Mouse (Mus musculus) neural tube, embryonic 13.5 days (tissue): ENCODE measurements around the gene Spon1. TPM values are rescaled to one million over a fixed set of nuclear protein-coding genes. Genes with fewer than 3 reads are reported as not detected.

Experiments used
- ATAC-seq: fragments of 200-750 bp; cut with Nextera tagmentation; 2 replicates; pipeline ENCODE4 v1.8.0; 2017; ENCODE audit warnings: low read depth, mild to moderate bottlenecking, moderate TSS enrichment, moderate library complexity
- H3K27ac ChIP-seq: fragments of 300-500 bp; sonication (generic); replicated peaks from 2 replicates; pipeline ENCODE4 v1.5.1; 2015; ENCODE audit warnings: moderate library complexity, mild to moderate bottlenecking, inconsistent platforms
- H3K27me3 ChIP-seq: fragments of 300-500 bp; sonication (generic); 2 replicates; pipeline ENCODE4 v1.6.1; 2015; ENCODE audit warnings: mild to moderate bottlenecking, inconsistent platforms
- H3K36me3 ChIP-seq: fragments of 300-500 bp; sonication (generic); 2 replicates; pipeline ENCODE4 v1.6.1; 2015; ENCODE audit warnings: mild to moderate bottlenecking, inconsistent platforms
- H3K4me1 ChIP-seq: fragments of 300-500 bp; sonication (generic); replicated peaks from 2 replicates; pipeline ENCODE4 v1.6.1; 2015; ENCODE audit warnings: inconsistent platforms
- H3K4me2 ChIP-seq: fragments of 300-500 bp; sonication (generic); 2 replicates; pipeline ENCODE4 v1.6.1; 2015; ENCODE audit warnings: inconsistent platforms, mild to moderate bottlenecking, moderate library complexity
- H3K4me3 ChIP-seq: fragments of 300-500 bp; sonication (generic); 2 replicates; pipeline ENCODE4 v1.5.1; 2015; ENCODE audit warnings: mild to moderate bottlenecking, inconsistent platforms
- H3K9ac ChIP-seq: fragments of 300-500 bp; sonication (generic); 2 replicates; pipeline ENCODE4 v1.6.1; 2015; ENCODE audit warnings: moderate library complexity, mild to moderate bottlenecking, inconsistent platforms
- H3K9me3 ChIP-seq: fragments of 300-500 bp; sonication (generic); 2 replicates; pipeline ENCODE4 v1.6.1; 2016; ENCODE audit warnings: inconsistent platforms
- WGBS: fragments of 180-500 bp; shearing (Covaris S2); methylation state at CpG from one replicate; pipeline ENCODE4 v1.1.7; 2015; 5-methylcytosine and 5-hydroxymethylcytosine counted together
- polyA plus RNA-seq: library from polyadenylated mRNA; unstranded; fragments of >200 nt; fragmentation: Nextera tagmentation; extraction: Ambion mirVana; gene quantifications from 2 replicates; pipeline ENCODE4 v1.2.1, GENCODE M21; 2015

Gene Spon1
- 81.6 and 93.0 TPM in 2 replicates for polyA plus RNA-seq

- Histone ChIP-seq H3K27ac (peak within 1 kb of the TSS; percentile 66; the same call in 1 of the 2 replicates), H3K4me2 (peak within 1 kb of the TSS; percentile 96), H3K4me3 (peak within 1 kb of the TSS; percentile 58), H3K27me3 (peaks cover 62% of the 10 kb centered on the region), H3K4me1 (peaks cover 41% of the 10 kb centered on the region), H3K36me3 (no peaks in the 10 kb centered on the region), H3K9ac (peak within 1 kb of the TSS; percentile 79), H3K9me3 (peaks cover 7% of the 10 kb centered on the region; the same call in 1 of the 2 replicates)
- WGBS, result under 1% methylated on average over 56 of the region's 56 CpGs
- peak; percentile 95 for ATAC-seq
Measured at GRCm38 (mm10) chr7:113765667-113766497, at the start of gene Spon1. TSS of gene Spon1 (plus strand) at chr7:113765998.

GRCm38 (mm10) chr7:113721994-113722393 is 43.8 kb upstream of the Spon1 start:
- Histone ChIP-seq H3K9ac (no peak overlapping the region), H3K36me3 (no peaks in the 10 kb centered on the region), H3K4me1 (no peaks in the 10 kb centered on the region), H3K27ac (no peak overlapping the region), H3K4me3 (no peak overlapping the region), H3K27me3 (no peaks in the 10 kb centered on the region), H3K4me2 (no peak overlapping the region), H3K9me3 (no peaks in the 10 kb centered on the region)
- WGBS, result 82% methylated on average over 2 of the region's 2 CpGs
- ATAC-seq, result no peak

GRCm38 (mm10) chr7:113723905-113724304 is 41.9 kb upstream of the Spon1 start:
- Histone ChIP-seq H3K27me3 (no peaks in the 10 kb centered on the region), H3K27ac (no peak overlapping the region), H3K4me2 (no peak overlapping the region), H3K36me3 (no peaks in the 10 kb centered on the region), H3K9me3 (no peaks in the 10 kb centered on the region), H3K4me3 (no peak overlapping the region), H3K9ac (no peak overlapping the region), H3K4me1 (no peaks in the 10 kb centered on the region)
- no peak for ATAC-seq
- WGBS, result 86% methylated on average over 3 of the region's 3 CpGs

- Histone ChIP-seq H3K9ac (no peak overlapping the region), H3K4me1 (peaks cover 4% of the 10 kb centered on the region; the same call in 1 of the 2 replicates), H3K9me3 (no peaks in the 10 kb centered on the region), H3K27me3 (no peaks in the 10 kb centered on the region), H3K36me3 (no peaks in the 10 kb centered on the region), H3K27ac (no peak overlapping the region), H3K4me2 (no peak overlapping the region), H3K4me3 (no peak overlapping the region)
- no peak for ATAC-seq
- 61% methylated on average over 8 of the region's 8 CpGs for WGBS
Measured at GRCm38 (mm10) chr7:113727999-113728713, 37.6 kb upstream of the Spon1 start.

GRCm38 (mm10) chr7:113728926-113729325 is 36.9 kb upstream of the Spon1 start:
- 23% methylated on average over 2 of the region's 2 CpGs for WGBS
- no peak overlapping the region for H3K4me3 ChIP-seq
- H3K4me2 ChIP-seq, result no peak overlapping the region
- H3K27me3 ChIP-seq, result no peaks in the 10 kb centered on the region
- H3K27ac ChIP-seq, result no peak overlapping the region
- H3K4me1 ChIP-seq, result peaks cover 6% of the 10 kb centered on the region; the same call in 1 of the 2 replicates
- ATAC-seq, result no peak
- H3K9me3 ChIP-seq, result no peaks in the 10 kb centered on the region
- no peak overlapping the region for H3K9ac ChIP-seq
- no peaks in the 10 kb centered on the region for H3K36me3 ChIP-seq

- Histone ChIP-seq H3K27me3 (no peaks in the 10 kb centered on the region), H3K9ac (no peak overlapping the region)
- WGBS, result 90% methylated on average over 8 of the region's 8 CpGs
Measured at GRCm38 (mm10) chr7:113730406-113731247, 35.2 kb upstream of the Spon1 start.

GRCm38 (mm10) chr7:113737790-113738362 is 27.9 kb upstream of the Spon1 start:
- H3K4me2 ChIP-seq, result no peak overlapping the region
- ATAC-seq, result no peak
- H3K4me1 ChIP-seq, result peaks cover 5% of the 10 kb centered on the region; the same call in 1 of the 2 replicates
- H3K9ac ChIP-seq, result no peak overlapping the region
- no peaks in the 10 kb centered on the region for H3K36me3 ChIP-seq
- H3K4me3 ChIP-seq, result no peak overlapping the region
- 87% methylated on average over 9 of the region's 9 CpGs for WGBS
- no peak overlapping the region for H3K27ac ChIP-seq
- H3K27me3 ChIP-seq, result no peaks in the 10 kb centered on the region
- H3K9me3 ChIP-seq, result no peaks in the 10 kb centered on the region

More at GRCm38 (mm10) chr7:113730406-113731247, 35.2 kb upstream of the Spon1 start:
- H3K4me2 ChIP-seq, result no peak overlapping the region
- no peaks in the 10 kb centered on the region for H3K9me3 ChIP-seq
- no peak overlapping the region for H3K27ac ChIP-seq
- peaks cover 6% of the 10 kb centered on the region; the same call in 1 of the 2 replicates for H3K4me1 ChIP-seq
- no peak for ATAC-seq
- H3K4me3 ChIP-seq, result no peak overlapping the region
- H3K36me3 ChIP-seq, result no peaks in the 10 kb centered on the region

- 82% methylated on average over 7 of the region's 7 CpGs for WGBS
- no peak for ATAC-seq
- Histone ChIP-seq H3K4me1 (peaks cover 12% of the 10 kb centered on the region), H3K27ac (no peak overlapping the region), H3K4me2 (no peak overlapping the region), H3K27me3 (no peaks in the 10 kb centered on the region), H3K36me3 (no peaks in the 10 kb centered on the region), H3K9ac (no peak overlapping the region), H3K4me3 (no peak overlapping the region), H3K9me3 (no peaks in the 10 kb centered on the region)
Measured at GRCm38 (mm10) chr7:113739181-113739580, 26.6 kb upstream of the Spon1 start.

GRCm38 (mm10) chr7:113742644-113743043 is 23.2 kb upstream of the Spon1 start:
- WGBS, result 92% methylated on average over 4 of the region's 4 CpGs
- no peak for ATAC-seq

GRCm38 (mm10) chr7:113743982-113744381 is 21.8 kb upstream of the Spon1 start:
- Histone ChIP-seq H3K9ac (no peak overlapping the region), H3K27me3 (no peaks in the 10 kb centered on the region), H3K9me3 (no peaks in the 10 kb centered on the region), H3K4me1 (peaks cover 14% of the 10 kb centered on the region), H3K36me3 (no peaks in the 10 kb centered on the region), H3K4me3 (no peak overlapping the region), H3K27ac (no peak overlapping the region), H3K4me2 (no peak overlapping the region)
- ATAC-seq, result peak; percentile 75; the same call in 1 of the 2 replicates
- WGBS, result 7% methylated on average over 5 of the region's 5 CpGs

More at GRCm38 (mm10) chr7:113742644-113743043, 23.2 kb upstream of the Spon1 start:
- H3K27ac ChIP-seq, result no peak overlapping the region
- no peaks in the 10 kb centered on the region for H3K9me3 ChIP-seq
- no peaks in the 10 kb centered on the region for H3K36me3 ChIP-seq
- H3K4me3 ChIP-seq, result no peak overlapping the region
- no peak overlapping the region for H3K4me2 ChIP-seq
- no peak overlapping the region for H3K9ac ChIP-seq
- H3K27me3 ChIP-seq, result no peaks in the 10 kb centered on the region
- H3K4me1 ChIP-seq, result peaks cover 14% of the 10 kb centered on the region

- Histone ChIP-seq H3K4me3 (no peak overlapping the region), H3K9ac (no peak overlapping the region), H3K27ac (no peak overlapping the region), H3K9me3 (no peaks in the 10 kb centered on the region), H3K4me1 (no peaks in the 10 kb centered on the region), H3K27me3 (peaks cover 26% of the 10 kb centered on the region), H3K36me3 (no peaks in the 10 kb centered on the region), H3K4me2 (no peak overlapping the region)
- ATAC-seq, result no peak
- WGBS, result 83% methylated on average over 2 of the region's 2 CpGs
Measured at GRCm38 (mm10) chr7:113756616-113757015, 9.2 kb upstream of the Spon1 start.
